Mouse (Mus musculus): ENCODE measurements around the gene Poc1b. TPM values are rescaled to one million over a fixed set of nuclear protein-coding genes. Genes with fewer than 3 reads are reported as not detected.

The Poc1b gene
- polyA plus RNA-seq, 1 experiment = 5.1 TPM

DNA sequence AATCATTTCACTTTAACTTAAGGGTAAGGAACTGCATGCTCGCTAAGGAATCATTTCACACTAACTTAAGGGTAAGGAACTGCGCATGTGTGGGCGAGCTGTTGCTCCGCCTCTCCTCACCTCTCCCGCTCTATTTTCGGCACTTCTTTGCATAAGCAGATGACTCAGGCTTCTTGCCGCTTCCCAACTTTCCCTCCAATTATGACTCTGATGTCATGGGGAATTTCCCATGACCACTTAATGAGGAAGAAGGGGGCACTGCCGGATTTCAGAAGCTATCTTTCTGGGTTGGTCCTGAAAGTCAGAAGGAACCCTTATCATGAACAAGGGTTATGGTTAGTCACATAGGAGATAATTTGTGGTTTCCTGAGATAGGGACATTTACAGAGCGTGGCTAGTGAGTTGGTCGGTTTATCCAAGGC, 25.3 kb upstream of the Poc1b start:
- H3K27ac ChIP-seq (ENCODE audit: insufficient read depth, low read length) = no peak overlapping the region
- no peak for TF ChIP-seq POLR2A (IDR thresholded peaks at IDR 0.05; ENCODE audit: low read depth, low read length)
- TF ChIP-seq CTCF (IDR thresholded peaks at IDR 0.05; ENCODE audit: extremely low read depth, insufficient read depth, insufficient read length, insufficient replicate concordance) = no peak
- no peaks in the 10 kb centered on the region; the same call in 1 of the 2 replicates for H3K27me3 ChIP-seq (ENCODE audit: control insufficient read depth, insufficient read depth, low read length)
- 43% methylated on average over 10 of the region's 10 CpGs for WGBS
- DNase-seq (ENCODE audit: low read depth in 1 of 2, low spot score in 2 of 2) = no peak
- no peaks in the 10 kb centered on the region for H3K36me3 ChIP-seq (ENCODE audit: control insufficient read depth, insufficient read depth, low read length)
- H3K4me1 ChIP-seq (ENCODE audit: control insufficient read depth, insufficient read depth, insufficient read length) = no peaks in the 10 kb centered on the region
- no peak overlapping the region for H3K4me3 ChIP-seq (ENCODE audit: extremely low read depth, insufficient read depth, insufficient read length)

DNA sequence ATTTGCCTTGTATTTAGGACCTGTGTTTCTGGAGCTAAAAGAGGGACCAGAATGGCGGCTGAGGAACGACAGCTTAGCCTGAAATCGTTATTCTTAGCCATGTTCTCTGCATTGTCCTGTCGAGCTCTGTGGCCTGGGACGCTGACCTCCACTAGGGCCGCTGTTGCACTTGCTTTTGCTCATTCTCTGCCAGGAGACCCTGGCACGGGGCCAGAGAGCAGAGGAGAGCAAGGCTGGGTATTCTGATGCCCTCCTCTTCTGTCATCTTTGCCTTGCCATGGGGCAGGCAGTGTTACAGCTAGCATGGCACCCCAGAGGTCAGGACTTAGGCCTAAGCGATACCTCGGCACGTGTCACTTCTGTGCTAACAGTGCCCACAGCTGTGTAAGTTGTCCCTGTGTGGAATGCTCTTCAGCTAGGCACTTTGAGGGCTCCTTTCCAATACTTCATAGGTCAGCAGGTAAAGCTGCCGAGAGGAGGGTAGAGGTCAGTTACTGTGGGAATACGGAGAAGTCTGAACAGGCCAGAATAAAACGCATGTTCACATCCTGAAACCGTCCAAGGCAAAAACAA, 23.3 kb upstream of the Poc1b start:
- Histone ChIP-seq H3K27me3 (ENCODE audit: control insufficient read depth, insufficient read depth, low read length) (no peaks in the 10 kb centered on the region; the same call in 1 of the 2 replicates), H3K36me3 (ENCODE audit: control insufficient read depth, insufficient read depth, low read length) (no peaks in the 10 kb centered on the region), H3K4me1 (ENCODE audit: control insufficient read depth, insufficient read depth, insufficient read length) (no peaks in the 10 kb centered on the region), H3K4me3 (ENCODE audit: extremely low read depth, insufficient read depth, insufficient read length) (no peak overlapping the region), H3K27ac (ENCODE audit: insufficient read depth, low read length) (no peak overlapping the region)
- DNase-seq (ENCODE audit: low read depth in 1 of 2, low spot score in 2 of 2) = no peak
- TF ChIP-seq CTCF (IDR thresholded peaks at IDR 0.05; ENCODE audit: extremely low read depth, insufficient read depth, insufficient read length, insufficient replicate concordance) = no peak
- TF ChIP-seq POLR2A (IDR thresholded peaks at IDR 0.05; ENCODE audit: low read depth, low read length) = no peak
- WGBS = 92% methylated on average over 14 of the region's 14 CpGs

DNA sequence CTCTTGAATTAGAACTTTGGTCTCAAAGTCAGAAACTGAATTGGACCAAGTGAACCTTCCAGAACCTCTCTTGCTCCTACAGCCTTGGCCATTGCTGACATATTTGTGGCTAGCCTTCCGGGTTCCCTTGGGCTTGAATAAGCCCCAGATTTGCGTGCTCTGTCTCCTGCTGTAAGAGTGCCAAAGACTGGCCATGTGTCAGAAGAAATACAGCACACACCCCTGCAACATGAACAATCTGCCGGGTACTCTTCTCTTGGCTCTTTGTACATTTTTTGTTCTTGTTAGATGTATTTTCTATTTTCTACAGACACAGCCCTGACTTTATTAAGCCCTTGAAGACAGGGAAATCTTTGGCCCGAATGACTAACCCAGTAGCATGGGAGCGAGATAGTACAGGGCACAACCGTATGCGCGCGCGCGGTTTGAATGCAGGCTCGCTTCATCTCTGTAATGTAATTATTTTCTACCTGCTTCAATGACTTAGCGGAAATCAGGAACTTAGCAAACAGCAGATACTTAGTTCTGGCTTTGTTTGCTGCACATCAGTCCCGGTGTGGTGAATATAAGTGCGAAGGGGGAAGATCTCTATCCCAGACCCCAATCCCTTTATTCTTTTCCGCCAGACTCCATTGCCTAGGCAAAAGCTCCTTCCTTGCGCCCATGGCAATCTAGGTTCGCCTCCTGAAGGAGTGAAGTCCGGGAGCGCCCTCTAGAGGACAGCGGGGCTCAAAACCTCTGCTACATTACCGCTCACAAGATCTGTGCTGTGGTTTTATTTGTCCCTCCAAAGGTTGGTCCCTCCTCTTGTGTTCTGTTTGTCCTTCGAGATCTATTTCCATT, 22.2 kb upstream of the Poc1b start:
- no peaks in the 10 kb centered on the region; the same call in 1 of the 2 replicates for H3K27me3 ChIP-seq (ENCODE audit: control insufficient read depth, insufficient read depth, low read length)
- no peak overlapping the region for H3K4me3 ChIP-seq (ENCODE audit: extremely low read depth, insufficient read depth, insufficient read length)
- TF ChIP-seq CTCF (IDR thresholded peaks at IDR 0.05; ENCODE audit: extremely low read depth, insufficient read depth, insufficient read length, insufficient replicate concordance) = peak; percentile 93
- no peak for TF ChIP-seq POLR2A (IDR thresholded peaks at IDR 0.05; ENCODE audit: low read depth, low read length)
- DNase-seq (ENCODE audit: low read depth in 1 of 2, low spot score in 2 of 2) = peak; percentile 55 to 77
- H3K4me1 ChIP-seq (ENCODE audit: control insufficient read depth, insufficient read depth, insufficient read length) = no peaks in the 10 kb centered on the region
- no peak overlapping the region for H3K27ac ChIP-seq (ENCODE audit: insufficient read depth, low read length)
- 43% methylated on average over 23 of the region's 23 CpGs for WGBS
- H3K36me3 ChIP-seq (ENCODE audit: control insufficient read depth, insufficient read depth, low read length) = no peaks in the 10 kb centered on the region

DNA sequence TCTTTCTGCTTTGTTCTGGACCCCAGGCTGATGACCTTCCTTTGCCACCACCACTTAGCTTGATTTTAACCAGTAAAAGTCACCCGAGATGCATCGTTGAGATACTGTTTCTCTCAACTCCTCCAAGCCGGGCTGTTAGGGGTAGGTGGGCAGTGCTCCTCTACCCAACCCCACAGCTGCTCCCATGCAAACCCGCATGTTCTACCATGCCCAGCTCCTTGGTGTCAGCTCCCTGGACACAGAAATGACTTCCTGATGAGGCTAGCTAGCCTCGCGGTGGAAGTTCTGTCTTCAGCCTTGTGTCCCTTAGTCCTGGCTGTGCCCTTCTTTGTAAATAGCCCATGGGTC, 21.6 kb upstream of the Poc1b start:
- TF ChIP-seq CTCF (IDR thresholded peaks at IDR 0.05; ENCODE audit: extremely low read depth, insufficient read depth, insufficient read length, insufficient replicate concordance) (no peak), POLR2A (IDR thresholded peaks at IDR 0.05; ENCODE audit: low read depth, low read length) (no peak)
- Histone ChIP-seq H3K27me3 (ENCODE audit: control insufficient read depth, insufficient read depth, low read length) (no peaks in the 10 kb centered on the region; the same call in 1 of the 2 replicates), H3K27ac (ENCODE audit: insufficient read depth, low read length) (no peak overlapping the region), H3K4me3 (ENCODE audit: extremely low read depth, insufficient read depth, insufficient read length) (no peak overlapping the region), H3K36me3 (ENCODE audit: control insufficient read depth, insufficient read depth, low read length) (no peaks in the 10 kb centered on the region), H3K4me1 (ENCODE audit: control insufficient read depth, insufficient read depth, insufficient read length) (no peaks in the 10 kb centered on the region)
- 52% methylated on average over 6 of the region's 6 CpGs for WGBS
- no peak for DNase-seq (ENCODE audit: low read depth in 1 of 2, low spot score in 2 of 2)

DNA sequence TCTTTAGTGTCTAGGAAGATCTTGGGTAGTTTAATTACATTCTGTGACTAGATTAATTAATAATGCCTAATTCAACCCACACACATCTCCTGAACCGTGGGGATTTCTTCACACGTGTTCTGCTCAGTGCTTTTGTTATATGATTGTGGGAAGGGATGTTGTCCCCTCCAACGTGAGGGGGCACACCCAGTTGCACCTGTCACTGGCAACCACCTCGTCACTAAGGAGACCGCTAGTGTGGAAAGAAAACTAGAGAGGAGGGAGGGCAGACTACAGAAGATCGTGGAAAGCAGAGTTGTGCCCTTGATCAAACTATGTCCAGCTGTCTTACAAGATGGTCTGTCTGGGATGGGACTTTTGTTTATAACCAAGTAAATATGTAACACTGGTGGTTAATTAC, 20.8 kb upstream of the Poc1b start:
- Histone ChIP-seq H3K4me3 (ENCODE audit: extremely low read depth, insufficient read depth, insufficient read length) (no peak overlapping the region), H3K36me3 (ENCODE audit: control insufficient read depth, insufficient read depth, low read length) (no peaks in the 10 kb centered on the region), H3K27ac (ENCODE audit: insufficient read depth, low read length) (no peak overlapping the region), H3K4me1 (ENCODE audit: control insufficient read depth, insufficient read depth, insufficient read length) (no peaks in the 10 kb centered on the region), H3K27me3 (ENCODE audit: control insufficient read depth, insufficient read depth, low read length) (no peaks in the 10 kb centered on the region; the same call in 1 of the 2 replicates)
- TF ChIP-seq CTCF (IDR thresholded peaks at IDR 0.05; ENCODE audit: extremely low read depth, insufficient read depth, insufficient read length, insufficient replicate concordance) (no peak), POLR2A (IDR thresholded peaks at IDR 0.05; ENCODE audit: low read depth, low read length) (no peak)
- DNase-seq (ENCODE audit: low read depth in 1 of 2, low spot score in 2 of 2) = no peak
- WGBS = 63% methylated on average over 6 of the region's 6 CpGs

DNA sequence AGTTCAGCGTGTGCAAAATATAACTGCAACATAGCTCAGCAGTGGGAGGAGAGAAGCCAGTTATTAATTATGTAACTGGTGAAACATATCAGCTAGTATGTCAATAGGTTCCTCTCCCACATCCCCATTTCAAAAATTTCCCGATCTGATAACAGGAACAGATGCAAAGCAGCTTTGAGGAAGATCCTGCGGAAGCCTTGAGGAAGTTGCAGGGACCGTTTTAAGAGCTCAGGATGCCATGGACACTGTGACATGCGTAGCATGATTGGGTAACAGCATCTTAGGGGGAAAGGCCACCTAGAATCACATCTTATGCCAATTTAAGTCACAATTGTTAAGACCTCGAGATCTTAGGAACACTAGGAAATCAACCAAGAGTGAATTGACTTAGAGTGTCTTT, 16.9 kb upstream of the Poc1b start:
- Histone ChIP-seq H3K27me3 (ENCODE audit: control insufficient read depth, insufficient read depth, low read length) (no peaks in the 10 kb centered on the region; the same call in 1 of the 2 replicates), H3K36me3 (ENCODE audit: control insufficient read depth, insufficient read depth, low read length) (no peaks in the 10 kb centered on the region), H3K4me1 (ENCODE audit: control insufficient read depth, insufficient read depth, insufficient read length) (no peaks in the 10 kb centered on the region; the same call in 1 of the 2 replicates), H3K27ac (ENCODE audit: insufficient read depth, low read length) (no peak overlapping the region), H3K4me3 (ENCODE audit: extremely low read depth, insufficient read depth, insufficient read length) (no peak overlapping the region)
- TF ChIP-seq POLR2A (IDR thresholded peaks at IDR 0.05; ENCODE audit: low read depth, low read length) (no peak), CTCF (IDR thresholded peaks at IDR 0.05; ENCODE audit: extremely low read depth, insufficient read depth, insufficient read length, insufficient replicate concordance) (no peak)
- 46% methylated on average over 6 of the region's 6 CpGs for WGBS
- DNase-seq (ENCODE audit: low read depth in 1 of 2, low spot score in 2 of 2) = no peak

DNA sequence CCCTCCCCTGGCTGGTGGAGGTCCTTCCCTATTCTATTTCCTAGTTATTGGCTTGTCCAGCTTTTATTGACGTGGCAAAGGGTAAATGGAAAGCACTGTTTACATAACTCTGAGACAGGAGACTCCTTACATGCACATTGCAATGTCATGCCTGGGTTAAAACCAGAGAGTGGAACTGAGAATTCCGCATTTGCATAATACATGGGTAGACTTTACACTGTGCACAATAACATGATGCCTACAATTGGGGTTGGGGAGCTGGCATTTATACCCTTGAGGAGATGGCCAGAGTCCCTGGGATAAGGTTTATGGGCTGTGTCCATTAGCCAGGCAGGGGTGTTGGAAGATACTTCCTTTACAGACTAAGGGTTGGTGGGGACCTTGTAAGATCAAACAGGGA, 13.5 kb upstream of the Poc1b start:
- no peak overlapping the region for H3K27ac ChIP-seq (ENCODE audit: insufficient read depth, low read length)
- WGBS = 76% methylated on average over 2 of the region's 2 CpGs
- TF ChIP-seq POLR2A (IDR thresholded peaks at IDR 0.05; ENCODE audit: low read depth, low read length) (no peak), CTCF (IDR thresholded peaks at IDR 0.05; ENCODE audit: extremely low read depth, insufficient read depth, insufficient read length, insufficient replicate concordance) (no peak)
- H3K4me1 ChIP-seq (ENCODE audit: control insufficient read depth, insufficient read depth, insufficient read length) = no peaks in the 10 kb centered on the region; the same call in 1 of the 2 replicates
- no peaks in the 10 kb centered on the region for H3K27me3 ChIP-seq (ENCODE audit: control insufficient read depth, insufficient read depth, low read length)
- no peak for DNase-seq (ENCODE audit: low read depth in 1 of 2, low spot score in 2 of 2)
- H3K36me3 ChIP-seq (ENCODE audit: control insufficient read depth, insufficient read depth, low read length) = no peaks in the 10 kb centered on the region
- H3K4me3 ChIP-seq (ENCODE audit: extremely low read depth, insufficient read depth, insufficient read length) = no peak overlapping the region
